Mouse (Mus musculus) adrenal gland, adult 18-20 months (tissue): ENCODE results near the gene Fkbp1b. TPM values are rescaled to one million over a fixed set of nuclear protein-coding genes. Genes with fewer than 3 reads are reported as not detected.

Source experiments
- total RNA-seq, 2 experiments: library from RNA; stranded (reverse); gene quantifications; 1 replicate in 1 of 2; 2 replicates in 1 of 2; pipeline ENCODE4 v1.2.3; 2021

Fkbp1b gene
- total RNA-seq, 2 experiments from 2014 or later, result 4.4 to 7.7 TPM

Other genes starting within 250 kb of the Fkbp1b start
- gene Itsn2, start 249.0 kb downstream of the Fkbp1b start, total RNA-seq, result 10 to 100 TPM; 50.0 to 58.8 TPM
- not detected for gene Gm3625, start 248.7 kb downstream of the Fkbp1b start, total RNA-seq
- gene Fam228a, start 103.2 kb downstream of the Fkbp1b start, total RNA-seq, result under 1 TPM; 0.19 to 0.27 TPM
- gene Pfn4, start 72.6 kb downstream of the Fkbp1b start, total RNA-seq, result 1 to 10 TPM in 1 of 2 experiments, under 1 TPM in 1; 0.86 to 1.1 TPM
- gene Fam228b, start 72.3 kb downstream of the Fkbp1b start, total RNA-seq, result 1 to 10 TPM; 3.3 to 6.1 TPM
- gene Sf3b6, start 24.0 kb downstream of the Fkbp1b start, total RNA-seq, result 100 to 1,000 TPM in 1 of 2 experiments, 10 to 100 TPM in 1; 94.2 to 110 TPM
- 1 to 10 TPM; 8.5 to 8.9 TPM for gene Wdcp, start 1.7 kb upstream of the Fkbp1b start, total RNA-seq
- under 1 TPM; 0.89 to 0.99 TPM for gene Mfsd2b, start 32.8 kb upstream of the Fkbp1b start, total RNA-seq
- 10 to 100 TPM; 56.2 to 65.5 TPM for gene Ubxn2a, start 66.1 kb upstream of the Fkbp1b start, total RNA-seq
- 10 to 100 TPM; 20.6 to 25.2 TPM for gene Atad2b, start 75.8 kb upstream of the Fkbp1b start, total RNA-seq